Mouse (Mus musculus) hindbrain, embryonic 12.5 days (tissue): ENCODE measurements at regions not wholly inside any gene's neighbourhood (a gene's known extent, or its start where the extent isn't known, plus 50 kb on each side); places are given as distances from the start of the nearest gene placed in this dataset.

Experiments
- ATAC-seq: fragments of 200-750 bp; cut with Nextera tagmentation; 2 replicates; pipeline ENCODE4 v1.8.0; 2017; ENCODE audit warnings: moderate TSS enrichment; ENCODE audit not compliant: low FRiP score
- H3K27ac ChIP-seq: fragments of 300-500 bp; sonication (generic); 2 replicates; pipeline ENCODE4 v1.5.1; 2016; ENCODE audit warnings: mild to moderate bottlenecking
- H3K27me3 ChIP-seq: fragments of 300-500 bp; sonication (generic); 2 replicates; pipeline ENCODE4 v1.6.1; 2016; ENCODE audit warnings: mild to moderate bottlenecking
- H3K36me3 ChIP-seq: fragments of 300-500 bp; sonication (generic); 2 replicates; pipeline ENCODE4 v1.6.1; 2016; ENCODE audit warnings: mild to moderate bottlenecking
- H3K4me1 ChIP-seq: fragments of 300-500 bp; sonication (generic); 2 replicates; pipeline ENCODE4 v1.6.1; 2016
- H3K4me2 ChIP-seq: fragments of 300-500 bp; sonication (generic); replicated peaks from 2 replicates; pipeline ENCODE4 v1.6.1; 2016; ENCODE audit warnings: mild to moderate bottlenecking
- H3K4me3 ChIP-seq: fragments of 300-500 bp; sonication (generic); 2 replicates; pipeline ENCODE4 v1.5.1; 2016; ENCODE audit warnings: mild to moderate bottlenecking
- H3K9ac ChIP-seq: fragments of 300-500 bp; sonication (generic); 2 replicates; pipeline ENCODE4 v1.6.1; 2016; ENCODE audit warnings: mild to moderate bottlenecking, moderate library complexity
- H3K9me3 ChIP-seq: fragments of 300-500 bp; sonication (generic); replicated peaks from 2 replicates; pipeline ENCODE4 v1.6.1; 2016; ENCODE audit warnings: mild to moderate bottlenecking
- WGBS: fragments of 180-500 bp; shearing (Covaris S2); methylation state at CpG from one replicate; pipeline ENCODE4 v1.1.7; 2016; 5-methylcytosine and 5-hydroxymethylcytosine counted together

DNA sequence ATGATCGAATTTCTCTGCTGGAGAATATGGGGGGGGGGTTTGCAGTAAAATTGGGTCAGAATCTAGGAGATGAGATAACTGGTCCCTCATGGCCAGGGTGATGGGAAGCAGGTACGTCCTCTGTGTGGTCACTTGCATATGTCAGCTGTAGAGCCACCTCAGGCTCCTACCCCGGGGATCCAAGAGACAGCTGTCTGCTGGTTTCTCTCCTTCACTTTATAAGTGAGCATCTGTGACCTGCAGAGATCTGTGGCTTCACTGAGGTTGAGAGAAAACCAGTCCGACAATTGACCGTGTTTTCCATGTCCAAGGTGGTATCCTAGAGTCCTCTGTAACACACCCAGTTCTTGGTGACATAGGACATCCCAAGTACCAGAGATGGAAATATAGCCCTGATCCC, 162.1 kb upstream of the Ctbp2 start:
- Histone ChIP-seq H3K27ac (no peak overlapping the region), H3K9ac (no peak overlapping the region), H3K9me3 (no peaks in the 10 kb centered on the region), H3K27me3 (no peaks in the 10 kb centered on the region), H3K4me1 (no peaks in the 10 kb centered on the region), H3K4me3 (no peak overlapping the region), H3K4me2 (no peak overlapping the region), H3K36me3 (no peaks in the 10 kb centered on the region)
- WGBS, result 83% methylated on average over 5 of the region's 5 CpGs
- no peak for ATAC-seq

- Histone ChIP-seq H3K27me3 (no peaks in the 10 kb centered on the region), H3K9ac (no peak overlapping the region), H3K9me3 (no peaks in the 10 kb centered on the region), H3K4me3 (no peak overlapping the region), H3K27ac (no peak overlapping the region), H3K4me2 (no peak overlapping the region), H3K4me1 (0 out of 2 replicates have a peak, but pooled peaks cover 2% of the 10 kb centered on the region), H3K36me3 (no peaks in the 10 kb centered on the region)
- ATAC-seq, result no peak
- 79% methylated on average over 5 of the region's 5 CpGs for WGBS
These were observed 138.0 kb upstream of the Ctbp2 start for GRCm38 (mm10) chr7:133262161-133262560.

GRCm38 (mm10) chr7:133259143-133259542, 135.0 kb upstream of the Ctbp2 start:
- 0 out of 2 replicates have a peak, but pooled peaks cover 2% of the 10 kb centered on the region for H3K4me1 ChIP-seq
- H3K4me3 ChIP-seq, result no peak overlapping the region
- H3K9ac ChIP-seq, result no peak overlapping the region
- no peak overlapping the region for H3K4me2 ChIP-seq
- no peak for ATAC-seq
- H3K36me3 ChIP-seq, result no peaks in the 10 kb centered on the region
- no peaks in the 10 kb centered on the region for H3K9me3 ChIP-seq
- H3K27ac ChIP-seq, result no peak overlapping the region
- H3K27me3 ChIP-seq, result no peaks in the 10 kb centered on the region
- 87% methylated on average over 7 of the region's 7 CpGs for WGBS

- no peak overlapping the region for H3K27ac ChIP-seq
- WGBS, result 77% methylated on average over 5 of the region's 5 CpGs
- no peaks in the 10 kb centered on the region for H3K4me1 ChIP-seq
- no peaks in the 10 kb centered on the region for H3K27me3 ChIP-seq
- H3K9ac ChIP-seq, result no peak overlapping the region
- no peak overlapping the region for H3K4me3 ChIP-seq
- no peaks in the 10 kb centered on the region for H3K9me3 ChIP-seq
- no peaks in the 10 kb centered on the region for H3K36me3 ChIP-seq
- H3K4me2 ChIP-seq, result no peak overlapping the region
- ATAC-seq, result no peak
These were observed 132.7 kb upstream of the Ctbp2 start for GRCm38 (mm10) chr7:133256831-133257230.

DNA sequence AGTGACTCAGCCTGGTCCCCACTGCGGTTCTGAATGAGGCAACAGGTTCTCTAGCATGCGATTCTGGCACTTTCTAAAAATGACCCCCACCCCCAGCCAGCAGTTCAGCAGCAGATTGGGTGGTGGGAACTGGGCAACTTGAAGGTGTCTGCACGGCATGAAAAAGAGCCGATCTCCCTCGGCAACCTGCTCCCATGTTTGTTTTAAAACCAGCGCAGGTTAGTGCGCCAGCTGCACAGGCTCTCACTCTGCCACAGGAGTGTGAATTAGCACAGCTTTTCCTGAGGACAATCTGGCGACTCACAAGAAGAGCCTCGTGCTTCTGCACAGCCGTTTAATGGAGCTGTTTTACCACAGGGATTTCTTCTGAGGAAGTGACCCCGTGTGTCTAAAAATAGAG, 120.4 kb upstream of the Ctbp2 start:
- Histone ChIP-seq H3K4me3 (no peak overlapping the region), H3K27ac (no peak overlapping the region), H3K4me2 (no peak overlapping the region), H3K27me3 (no peaks in the 10 kb centered on the region), H3K36me3 (no peaks in the 10 kb centered on the region), H3K4me1 (no peaks in the 10 kb centered on the region), H3K9ac (no peak overlapping the region), H3K9me3 (no peaks in the 10 kb centered on the region)
- 63% methylated on average over 11 of the region's 11 CpGs for WGBS
- ATAC-seq, result no peak

DNA sequence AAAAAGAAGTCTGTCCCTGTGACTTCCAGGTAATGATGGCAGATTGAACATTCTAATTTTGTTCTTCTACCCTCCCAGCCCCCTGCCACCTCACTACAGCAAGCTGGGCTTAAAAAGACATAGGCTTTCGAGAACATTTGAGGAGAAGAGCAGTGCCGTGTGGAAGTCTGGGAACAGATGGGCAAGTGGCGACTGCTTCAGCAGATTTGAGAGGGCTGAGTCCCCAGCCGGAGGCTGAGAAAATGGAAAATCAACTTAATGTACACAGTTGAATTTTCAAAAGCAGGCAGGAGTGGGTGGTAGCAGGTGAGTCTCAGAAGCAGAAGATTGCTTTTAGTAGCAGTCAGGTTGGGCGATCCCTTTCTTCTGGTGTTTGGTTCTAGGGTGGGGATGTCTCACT, 110.2 kb upstream of the Ctbp2 start:
- Histone ChIP-seq H3K9me3 (no peaks in the 10 kb centered on the region), H3K36me3 (no peaks in the 10 kb centered on the region), H3K4me2 (no peak overlapping the region), H3K4me1 (no peaks in the 10 kb centered on the region), H3K9ac (no peak overlapping the region), H3K27ac (no peak overlapping the region), H3K4me3 (no peak overlapping the region), H3K27me3 (no peaks in the 10 kb centered on the region)
- WGBS, result 83% methylated on average over 5 of the region's 5 CpGs
- no peak for ATAC-seq

GRCm38 (mm10) chr7:133232889-133233441, 108.8 kb upstream of the Ctbp2 start:
- Histone ChIP-seq H3K27ac (no peak overlapping the region), H3K9ac (no peak overlapping the region), H3K27me3 (no peaks in the 10 kb centered on the region), H3K4me2 (no peak overlapping the region), H3K4me3 (no peak overlapping the region), H3K9me3 (no peaks in the 10 kb centered on the region), H3K4me1 (no peaks in the 10 kb centered on the region), H3K36me3 (no peaks in the 10 kb centered on the region)
- ATAC-seq, result no peak
- WGBS, result 80% methylated on average over 10 of the region's 10 CpGs

- no peak for ATAC-seq
- Histone ChIP-seq H3K27ac (no peak overlapping the region), H3K9ac (no peak overlapping the region), H3K4me1 (no peaks in the 10 kb centered on the region), H3K4me2 (no peak overlapping the region), H3K4me3 (no peak overlapping the region), H3K9me3 (no peaks in the 10 kb centered on the region), H3K27me3 (no peaks in the 10 kb centered on the region), H3K36me3 (no peaks in the 10 kb centered on the region)
- 64% methylated on average over 3 of the region's 3 CpGs for WGBS
These were observed 106.7 kb upstream of the Ctbp2 start for GRCm38 (mm10) chr7:133230806-133231205.

DNA sequence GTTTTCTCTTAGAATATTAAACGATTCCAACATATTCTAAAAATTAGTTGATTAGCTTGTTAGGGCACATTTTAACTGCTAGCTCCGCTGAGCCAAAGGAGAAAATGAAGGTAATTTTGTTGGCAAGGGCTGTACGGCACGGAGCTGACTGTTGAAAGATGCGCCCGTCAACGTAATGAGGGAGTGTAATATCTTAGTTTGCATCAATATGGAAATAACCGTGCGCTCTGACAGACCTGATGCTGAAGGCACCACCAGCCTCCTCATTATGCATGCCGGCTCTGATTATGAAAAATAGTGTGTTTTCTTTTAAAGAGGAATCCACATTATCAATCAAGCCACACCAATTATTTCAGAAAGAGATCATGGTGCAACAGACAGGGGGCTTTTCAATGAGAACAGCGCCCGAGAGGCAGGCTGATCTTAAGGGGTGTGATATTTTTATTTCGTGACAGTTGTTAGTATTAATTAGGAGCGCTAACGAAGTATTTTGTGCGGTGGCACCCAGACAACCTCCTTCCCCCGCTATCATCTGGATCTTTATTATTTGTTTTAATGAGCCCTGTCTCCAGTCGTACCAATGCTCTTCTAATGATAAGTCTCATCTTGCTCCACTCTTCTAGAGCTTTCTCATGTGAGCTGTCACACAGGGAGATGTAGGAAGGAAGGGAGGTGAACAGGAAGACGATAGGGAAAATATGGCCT, 99.9 kb upstream of the Ctbp2 start:
- H3K27me3 ChIP-seq, result no peaks in the 10 kb centered on the region
- no peak overlapping the region for H3K27ac ChIP-seq
- no peak overlapping the region for H3K9ac ChIP-seq
- ATAC-seq, result no peak
- no peak overlapping the region for H3K4me2 ChIP-seq
- H3K4me3 ChIP-seq, result no peak overlapping the region
- no peaks in the 10 kb centered on the region for H3K9me3 ChIP-seq
- 71% methylated on average over 19 of the region's 19 CpGs for WGBS
- 0 out of 2 replicates have a peak, but pooled peaks cover 3% of the 10 kb centered on the region for H3K4me1 ChIP-seq
- H3K36me3 ChIP-seq, result no peaks in the 10 kb centered on the region

- no peaks in the 10 kb centered on the region for H3K36me3 ChIP-seq
- H3K4me3 ChIP-seq, result no peak overlapping the region
- H3K27me3 ChIP-seq, result no peaks in the 10 kb centered on the region
- H3K4me2 ChIP-seq, result no peak overlapping the region
- 58% methylated on average over 4 of the region's 4 CpGs for WGBS
- no peak overlapping the region for H3K27ac ChIP-seq
- ATAC-seq, result no peak
- H3K4me1 ChIP-seq, result no peaks in the 10 kb centered on the region
- no peak overlapping the region for H3K9ac ChIP-seq
- no peaks in the 10 kb centered on the region for H3K9me3 ChIP-seq
These were observed 88.2 kb upstream of the Ctbp2 start for GRCm38 (mm10) chr7:133212328-133212727.

GRCm38 (mm10) chr7:133205704-133206103, 81.5 kb upstream of the Ctbp2 start:
- no peak overlapping the region for H3K27ac ChIP-seq
- H3K4me3 ChIP-seq, result no peak overlapping the region
- H3K36me3 ChIP-seq, result no peaks in the 10 kb centered on the region
- peaks cover 7% of the 10 kb centered on the region; the same call in 1 of the 2 replicates for H3K4me1 ChIP-seq
- H3K9me3 ChIP-seq, result no peaks in the 10 kb centered on the region
- H3K4me2 ChIP-seq, result no peak overlapping the region
- 0 out of 2 replicates have a peak, but pooled peaks cover 3% of the 10 kb centered on the region for H3K27me3 ChIP-seq
- no peak for ATAC-seq
- H3K9ac ChIP-seq, result no peak overlapping the region
- 8% methylated on average over 7 of the region's 7 CpGs for WGBS

GRCm38 (mm10) chr7:133204485-133204884, 80.3 kb upstream of the Ctbp2 start:
- ATAC-seq, result no peak
- Histone ChIP-seq H3K9ac (no peak overlapping the region), H3K4me1 (peaks cover 7% of the 10 kb centered on the region; the same call in 1 of the 2 replicates), H3K27me3 (0 out of 2 replicates have a peak, but pooled peaks cover 3% of the 10 kb centered on the region), H3K9me3 (no peaks in the 10 kb centered on the region), H3K36me3 (no peaks in the 10 kb centered on the region), H3K27ac (no peak overlapping the region), H3K4me3 (no peak overlapping the region), H3K4me2 (no peak overlapping the region)
- WGBS, result 38% methylated on average over 1 of the region's 1 CpGs

GRCm38 (mm10) chr7:133203933-133204332, 79.8 kb upstream of the Ctbp2 start:
- Histone ChIP-seq H3K27me3 (0 out of 2 replicates have a peak, but pooled peaks cover 3% of the 10 kb centered on the region), H3K4me1 (peaks cover 12% of the 10 kb centered on the region; the same call in 1 of the 2 replicates), H3K27ac (no peak overlapping the region), H3K36me3 (no peaks in the 10 kb centered on the region), H3K9ac (no peak overlapping the region), H3K4me3 (no peak overlapping the region), H3K4me2 (no peak overlapping the region), H3K9me3 (no peaks in the 10 kb centered on the region)
- 75% methylated on average over 7 of the region's 7 CpGs for WGBS
- ATAC-seq, result no peak
